Mouse (Mus musculus) forebrain, postnatal 0 days (tissue): ENCODE data around the gene Ube3c. TPM values are rescaled to one million over a fixed set of nuclear protein-coding genes. Genes with fewer than 3 reads are reported as not detected.
A peak's percentile ranks its signal among the peaks of the same experiment; 100 is the strongest.
"Not testable (repeated sequence)": the region's sequence is repeated elsewhere in the genome, so short reads cannot be mapped to it uniquely, and the experiment has no call there.

Experiments used
- ATAC-seq: fragments of 200-750 bp; cut with Nextera tagmentation; 2 replicates; pipeline ENCODE4 v1.8.0; 2017; ENCODE audit warnings: mild to moderate bottlenecking, moderate library complexity
- DNase-seq: peaks from one replicate; pipeline ENCODE4 v3.0.0-alpha.2; 2015
- H3K27ac ChIP-seq: fragments of 300-500 bp; sonication (generic); 2 replicates; pipeline ENCODE4 v1.5.1; 2014; ENCODE audit warnings: low read depth, mild to moderate bottlenecking, antibody characterized with exemption, low read length, moderate library complexity, mixed read lengths
- H3K27me3 ChIP-seq: fragments of 300-500 bp; sonication (generic); 2 replicates; pipeline ENCODE4 v1.6.1; 2014; ENCODE audit warnings: mild to moderate bottlenecking, low read length, mixed read lengths; ENCODE audit not compliant: insufficient read depth
- H3K36me3 ChIP-seq: fragments of 300-500 bp; sonication (generic); 2 replicates; pipeline ENCODE4 v1.6.1; 2014; ENCODE audit warnings: mild to moderate bottlenecking, moderate library complexity; ENCODE audit not compliant: insufficient read depth
- H3K4me1 ChIP-seq: fragments of 300-500 bp; sonication (generic); 2 replicates; pipeline ENCODE4 v1.6.1; 2014; ENCODE audit warnings: antibody characterized with exemption; ENCODE audit not compliant: insufficient read depth
- H3K4me2 ChIP-seq: fragments of 300-500 bp; sonication (generic); 2 replicates; pipeline ENCODE4 v1.6.1; 2014; ENCODE audit warnings: low read depth, mild to moderate bottlenecking, moderate library complexity
- H3K4me3 ChIP-seq: fragments of 300-500 bp; sonication (generic); 2 replicates; pipeline ENCODE4 v1.5.1; 2014; ENCODE audit warnings: low read depth, low read length, mixed read lengths
- H3K9ac ChIP-seq: fragments of 300-500 bp; sonication (generic); 2 replicates; pipeline ENCODE4 v1.6.1; 2014; ENCODE audit warnings: mild to moderate bottlenecking
- H3K9me3 ChIP-seq: fragments of 300-500 bp; sonication (generic); 2 replicates; pipeline ENCODE4 v1.6.1; 2016; ENCODE audit warnings: low read length
- CTCF ChIP-seq: sonication (generic); IDR thresholded peaks from 2 replicates; pipeline ENCODE4 v1.5.1; 2016; ENCODE audit warnings: antibody characterized with exemption, control low read depth, low read depth
- WGBS: fragments of 180-500 bp; shearing (Covaris S2); extraction: QIAGEN DNeasy Blood & Tissue Kit; methylation state at CpG from one replicate; pipeline ENCODE4 v1.1.7; 2014; 5-methylcytosine and 5-hydroxymethylcytosine counted together
- polyA plus RNA-seq: library from polyadenylated mRNA; unstranded; fragments of >200 nt; fragmentation: Nextera tagmentation; extraction: Ambion mirVana; gene quantifications from 2 replicates; pipeline ENCODE4 v1.2.1, GENCODE M21; 2015
- total RNA-seq: library from RNA; depleted of rRNA; stranded (reverse); fragments of >200 nt; gene quantifications from 2 replicates; pipeline ENCODE4 v1.2.3, GENCODE M21; 2014

The Ube3c gene
- total and polyA plus RNA-seq, 2 experiments from 2014 or later = 33.0 to 95.6 TPM

GRCm38 (mm10) chr5:29577795-29578631, 9.0 kb downstream of the Ube3c start:
- no peak for TF ChIP-seq CTCF
- H3K27ac ChIP-seq = no peak overlapping the region
- no peaks in the 10 kb centered on the region for H3K9me3 ChIP-seq
- 96% methylated on average over 4 of the region's 4 CpGs for WGBS
- H3K4me2 ChIP-seq = no peak overlapping the region
- H3K9ac ChIP-seq = no peak overlapping the region
- DNase-seq (no peak), ATAC-seq (no peak)
- no peak overlapping the region for H3K4me3 ChIP-seq
- H3K36me3 ChIP-seq = no peaks in the 10 kb centered on the region
- H3K27me3 ChIP-seq = no peaks in the 10 kb centered on the region
- H3K4me1 ChIP-seq = no peaks in the 10 kb centered on the region

GRCm38 (mm10) chr5:29583880-29584595, 15.0 kb downstream of the Ube3c start:
- no peaks in the 10 kb centered on the region for H3K36me3 ChIP-seq
- no peaks in the 10 kb centered on the region for H3K4me1 ChIP-seq
- H3K4me3 ChIP-seq = no peak overlapping the region
- no peak for DNase-seq
- no peaks in the 10 kb centered on the region for H3K9me3 ChIP-seq
- no peaks in the 10 kb centered on the region for H3K27me3 ChIP-seq
- 80% methylated on average over 2 of the region's 2 CpGs for WGBS
- no peak overlapping the region for H3K4me2 ChIP-seq
- TF ChIP-seq CTCF = no peak
- no peak overlapping the region for H3K9ac ChIP-seq
- ATAC-seq = no peak
- H3K27ac ChIP-seq = peak overlapping the region; percentile 21; the same call in 1 of the 2 replicates

- not testable (repeated sequence) for H3K27ac ChIP-seq, ATAC-seq, H3K4me3 ChIP-seq, H3K9me3 ChIP-seq, H3K4me2 ChIP-seq, H3K4me1 ChIP-seq, DNase-seq, H3K27me3 ChIP-seq, H3K9ac ChIP-seq
- WGBS = 99% methylated on average over 7 of the region's 7 CpGs
- peaks cover 38% of the 10 kb centered on the region for H3K36me3 ChIP-seq
Observed at GRCm38 (mm10) chr5:29592161-29592560, 23.1 kb downstream of the Ube3c start.

GRCm38 (mm10) chr5:29606546-29606945, 37.5 kb downstream of the Ube3c start:
- DNase-seq (no peak), ATAC-seq (peak; percentile 75; the same call in 1 of the 2 replicates)
- H3K36me3 ChIP-seq = peaks cover 57% of the 10 kb centered on the region

GRCm38 (mm10) chr5:29625610-29626009, 56.6 kb downstream of the Ube3c start:
- no peak overlapping the region for H3K9ac ChIP-seq
- DNase-seq (no peak), ATAC-seq (no peak)
- H3K4me1 ChIP-seq = no peaks in the 10 kb centered on the region
- WGBS = 92% methylated on average over 10 of the region's 10 CpGs
- H3K27me3 ChIP-seq = no peaks in the 10 kb centered on the region
- TF ChIP-seq CTCF = no peak
- H3K4me3 ChIP-seq = no peak overlapping the region
- H3K36me3 ChIP-seq = peaks cover 25% of the 10 kb centered on the region
- no peaks in the 10 kb centered on the region for H3K9me3 ChIP-seq
- no peak overlapping the region for H3K4me2 ChIP-seq
- no peak overlapping the region for H3K27ac ChIP-seq

More at GRCm38 (mm10) chr5:29606546-29606945, 37.5 kb downstream of the Ube3c start:
- Histone ChIP-seq H3K9ac (no peak overlapping the region), H3K4me3 (no peak overlapping the region), H3K27me3 (no peaks in the 10 kb centered on the region), H3K4me1 (no peaks in the 10 kb centered on the region), H3K4me2 (no peak overlapping the region), H3K27ac (no peak overlapping the region), H3K9me3 (no peaks in the 10 kb centered on the region)
- WGBS = 61% methylated on average over 2 of the region's 2 CpGs
- TF ChIP-seq CTCF = no peak

- no peaks in the 10 kb centered on the region for H3K27me3 ChIP-seq
- ATAC-seq = no peak
- no peak overlapping the region for H3K4me3 ChIP-seq
- H3K36me3 ChIP-seq = peaks cover 37% of the 10 kb centered on the region
- no peak overlapping the region for H3K9ac ChIP-seq
- no peaks in the 10 kb centered on the region for H3K4me1 ChIP-seq
- TF ChIP-seq CTCF = no peak
- no peak overlapping the region for H3K27ac ChIP-seq
- no peak overlapping the region for H3K4me2 ChIP-seq
- WGBS = 81% methylated on average over 2 of the region's 2 CpGs
- H3K9me3 ChIP-seq = no peaks in the 10 kb centered on the region
- DNase-seq = no peak
Observed at GRCm38 (mm10) chr5:29629941-29630340, 60.9 kb downstream of the Ube3c start.

GRCm38 (mm10) chr5:29631711-29632110, 62.7 kb downstream of the Ube3c start:
- TF ChIP-seq CTCF = no peak
- Histone ChIP-seq H3K36me3 (peaks cover 42% of the 10 kb centered on the region), H3K4me3 (no peak overlapping the region), H3K27me3 (no peaks in the 10 kb centered on the region), H3K9me3 (no peaks in the 10 kb centered on the region), H3K4me1 (no peaks in the 10 kb centered on the region), H3K4me2 (no peak overlapping the region), H3K27ac (no peak overlapping the region), H3K9ac (no peak overlapping the region)
- WGBS = 89% methylated on average over 3 of the region's 3 CpGs
- DNase-seq (no peak), ATAC-seq (no peak)
